10 mouse cellular contexts compared by ENCODE assay signal in genomic region chr11:95150269-95151049, GRCm38 (mm10). TPM values are rescaled to one million over a fixed set of nuclear protein-coding genes. Genes with fewer than 3 reads are reported as not detected.
A peak's percentile ranks its signal among the peaks of the same experiment; 100 is the strongest.
DNase-seq lines count a peak whose midpoint lies in the region; ATAC-seq and TF ChIP-seq lines count a peak whose summit lies in the region.
"Had no signal": no experiment of that assay in that cellular context is flagged by ENCODE, and none has a peak within 500 bp of the region (broad histone marks: within the 10 kb centered on the region; RNA-seq: fewer than 3 reads in every experiment).

No protein-coding gene starts in this region.

- no peak overlapping the region for H3K9ac ChIP-seq in intestine, embryonic 15.5 days
- no peak overlapping the region for H3K9ac ChIP-seq in intestine, postnatal 0 days (ENCODE audit: low read depth, low read length)

- H3K4me1 ChIP-seq in intestine, embryonic 15.5 days (replicated peaks) = peaks cover 13% of the 10 kb centered on the region
- H3K4me1 ChIP-seq in intestine, postnatal 0 days (replicated peaks; ENCODE audit: control insufficient read depth, insufficient read depth, low read length) = peaks cover 5% of the 10 kb centered on the region; the same call in 1 of the 2 replicates

- peak; percentile 51 for DNase-seq in testis, postnatal 10 days (ENCODE audit: low spot score)
- DNase-seq in testis, postnatal 14 days (ENCODE audit: low spot score) = no peak
- DNase-seq in heart, postnatal 10 days = peak; percentile 32 to 45
- no peak for DNase-seq in layer of hippocampus, adult 18-20 months (ENCODE audit: low spot score in 2 of 2)

- WGBS in intestine, embryonic 15.5 days = 3% methylated on average over 33 of the region's 33 CpGs
- 4% methylated on average over 33 of the region's 33 CpGs for WGBS in intestine, postnatal 0 days

- peak overlapping the region; percentile 9 for H3K4me3 ChIP-seq in intestine, embryonic 15.5 days (replicated peaks)
- H3K4me3 ChIP-seq in intestine, postnatal 0 days (ENCODE audit: low read depth, low read length) = no peak overlapping the region
- H3K4me3 ChIP-seq: erythroblast, embryonic 14.5 days had no signal

- no peak overlapping the region for H3K27ac ChIP-seq in intestine, embryonic 15.5 days
- H3K27ac ChIP-seq in intestine, postnatal 0 days (ENCODE audit: low read depth, low read length) = no peak overlapping the region

- no peaks in the 10 kb centered on the region for H3K36me3 ChIP-seq in intestine, embryonic 15.5 days
- no peaks in the 10 kb centered on the region for H3K36me3 ChIP-seq in intestine, postnatal 0 days (ENCODE audit: control insufficient read depth, insufficient read depth)

- intact Hi-C loops in heart, postnatal 10 days (cut with DNase I) = no loop called here

- H3K4me2 ChIP-seq in intestine, embryonic 15.5 days (replicated peaks) = no peak overlapping the region
- H3K4me2 ChIP-seq in intestine, postnatal 0 days (replicated peaks; ENCODE audit: low read depth) = no peak overlapping the region

- ATAC-seq in intestine, embryonic 15.5 days = no peak
- ATAC-seq in intestine, postnatal 0 days = no peak
- ATAC-seq in erythroid progenitor cell, adult 5-6 weeks (replicated peaks; ENCODE audit: low FRiP score, poor library complexity, severe bottlenecking) = no peak
- ATAC-seq: activated CD4-positive, CD25-positive, alpha-beta regulatory T cell, adult 4 months had no signal

- H3K27me3 ChIP-seq in intestine, embryonic 15.5 days (replicated peaks) = peaks cover 74% of the 10 kb centered on the region
- H3K27me3 ChIP-seq in intestine, postnatal 0 days (replicated peaks; ENCODE audit: control insufficient read depth, insufficient read depth, low read length) = peaks cover 74% of the 10 kb centered on the region

- H3K9me3 ChIP-seq in intestine, embryonic 15.5 days = no peaks in the 10 kb centered on the region
- H3K9me3 ChIP-seq in intestine, postnatal 0 days (ENCODE audit: control insufficient read depth) = no peaks in the 10 kb centered on the region

- TF ChIP-seq CTCF in intestine, postnatal 0 days (IDR thresholded peaks at IDR 0.05; ENCODE audit: low read depth) = no peak

RNA-seq across cellular contexts. Expression of gene Dlx4, which starts 4.4 kb away (rescaled TPM):
- 0.10 and 0.16 TPM in 2 replicates for polyA plus RNA-seq in intestine, embryonic 15.5 days (2015; fragmentation: Nextera tagmentation; extraction: Ambion mirVana)
- polyA plus RNA-seq in intestine, postnatal 0 days (2015; fragmentation: Nextera tagmentation; extraction: Ambion mirVana) = not detected in 2 replicates
- under 1 TPM in 1 of 2 experiments, not detected in 1; 0.12 TPM for total RNA-seq in heart, postnatal 10 days (2021)
- not detected in 2 replicates for total RNA-seq in erythroid progenitor cell, adult 5-6 weeks (2015; ENCODE audit: low replicate concordance)
- not detected in 2 replicates for total RNA-seq in erythroid progenitor cell, adult 5-6 weeks (2017; ENCODE audit: low replicate concordance)
- under 1 TPM; 0.13 to 0.17 TPM for total RNA-seq in layer of hippocampus, adult 18-20 months (2021)
- total RNA-seq: layer of hippocampus, postnatal 14 days had no signal
- polyA plus RNA-seq: activated CD4-positive, CD25-positive, alpha-beta regulatory T cell, adult 4 months; erythroblast, embryonic 14.5 days had no signal

RNA-seq across cellular contexts. Expression of gene Dlx3, which starts 30.5 kb away (rescaled TPM):
- polyA plus RNA-seq in intestine, embryonic 15.5 days (2015; fragmentation: Nextera tagmentation; extraction: Ambion mirVana) = 0.60 and 0.88 TPM in 2 replicates
- 0.30 and 0.44 TPM in 2 replicates for polyA plus RNA-seq in intestine, postnatal 0 days (2015; fragmentation: Nextera tagmentation; extraction: Ambion mirVana)
- not detected for total RNA-seq in heart, postnatal 10 days (2021)
- total RNA-seq in erythroid progenitor cell, adult 5-6 weeks (2015; ENCODE audit: low replicate concordance) = not detected in 2 replicates
- not detected in 2 replicates for total RNA-seq in erythroid progenitor cell, adult 5-6 weeks (2017; ENCODE audit: low replicate concordance)
- total RNA-seq in layer of hippocampus, adult 18-20 months (2021) = not detected
- total RNA-seq: layer of hippocampus, postnatal 14 days had no signal
- polyA plus RNA-seq: activated CD4-positive, CD25-positive, alpha-beta regulatory T cell, adult 4 months; erythroblast, embryonic 14.5 days had no signal

Comparison
In these comparisons a context has a peak if more than half of its experiments do, and no peak if none do; other contexts are left out.
1. DNase-seq: peak in testis, postnatal 10 days (single experiment) and heart, postnatal 10 days (2 of 2); none in testis, postnatal 14 days (single experiment) and layer of hippocampus, adult 18-20 months (0 of 2).